Mouse (Mus musculus) testis, adult 2 months (tissue): ENCODE data around the gene Tcte2. TPM values are rescaled to one million over a fixed set of nuclear protein-coding genes. Genes with fewer than 3 reads are reported as not detected.

Experiments used
- H3K27ac ChIP-seq: fragments of 200-500 bp; 2 replicates; pipeline ENCODE4 v1.5.1; 2012; ENCODE audit warnings: low read depth, low read length; ENCODE audit not compliant: control insufficient read depth, insufficient read depth
- H3K27me3 ChIP-seq: fragments of 200-500 bp; 2 replicates; pipeline ENCODE4 v1.6.1; 2012; ENCODE audit warnings: mild to moderate bottlenecking, low read length, moderate library complexity; ENCODE audit not compliant: control insufficient read depth, insufficient read depth
- H3K36me3 ChIP-seq: fragments of 200-500 bp; 2 replicates; pipeline ENCODE4 v1.6.1; 2012; ENCODE audit warnings: mild to moderate bottlenecking, low read length; ENCODE audit not compliant: control insufficient read depth, insufficient read depth
- H3K4me1 ChIP-seq: fragments of 200-500 bp; 2 replicates; pipeline ENCODE4 v1.6.1; 2012; ENCODE audit warnings: low read length; ENCODE audit not compliant: control insufficient read depth, insufficient read depth
- H3K4me3 ChIP-seq: fragments of 200-500 bp; 2 replicates; pipeline ENCODE4 v1.5.1; 2012; ENCODE audit warnings: low read depth, mild to moderate bottlenecking, low read length, moderate library complexity, mixed read lengths; ENCODE audit not compliant: control insufficient read depth
- CTCF ChIP-seq: fragments of 200-500 bp; IDR thresholded peaks from 2 replicates; pipeline ENCODE4 v1.5.1; 2012; ENCODE audit warnings: low read depth, mild to moderate bottlenecking, inconsistent platforms, low read length, moderate library complexity; ENCODE audit not compliant: control insufficient read depth, insufficient read depth, insufficient replicate concordance
- POLR2A ChIP-seq: fragments of 200-500 bp; IDR thresholded peaks from 2 replicates; pipeline ENCODE4 v1.6.1; 2012; ENCODE audit warnings: low read depth, mild to moderate bottlenecking, inconsistent platforms, low read length, moderate library complexity; ENCODE audit not compliant: control insufficient read depth
- polyA plus RNA-seq: library from polyadenylated mRNA; depleted of rRNA; stranded (reverse); fragments of >200 nt; gene quantifications from 2 replicates; pipeline ENCODE4 v1.2.3, GENCODE M21; 2012

The Tcte2 gene
- polyA plus RNA-seq, 1 experiment, result 285 TPM

DNA sequence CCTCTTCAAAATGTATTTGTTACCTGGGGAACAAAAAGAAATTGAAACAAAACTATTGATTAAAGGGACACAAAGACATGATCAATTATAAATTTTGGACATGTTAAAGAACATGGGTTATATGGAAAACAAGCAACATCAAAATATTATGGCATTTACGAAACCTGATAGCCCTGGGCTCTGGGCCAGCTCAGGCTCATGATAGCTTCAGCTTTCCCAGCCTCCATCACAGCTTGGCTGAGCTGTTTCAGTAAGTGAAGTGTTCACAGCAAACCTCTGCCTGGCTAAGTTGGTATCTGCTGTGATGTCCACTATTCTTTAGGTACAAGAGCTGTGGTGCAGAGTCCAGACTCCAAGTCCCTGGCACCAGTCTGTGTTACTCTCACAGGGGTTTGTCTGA, 67.4 kb downstream of the Tcte2 start:
- H3K4me3 ChIP-seq, result no peak overlapping the region
- no peak overlapping the region for H3K27ac ChIP-seq
- TF ChIP-seq CTCF (no peak), POLR2A (no peak)
- H3K36me3 ChIP-seq, result no peaks in the 10 kb centered on the region
- no peaks in the 10 kb centered on the region for H3K27me3 ChIP-seq
- no peaks in the 10 kb centered on the region for H3K4me1 ChIP-seq

DNA sequence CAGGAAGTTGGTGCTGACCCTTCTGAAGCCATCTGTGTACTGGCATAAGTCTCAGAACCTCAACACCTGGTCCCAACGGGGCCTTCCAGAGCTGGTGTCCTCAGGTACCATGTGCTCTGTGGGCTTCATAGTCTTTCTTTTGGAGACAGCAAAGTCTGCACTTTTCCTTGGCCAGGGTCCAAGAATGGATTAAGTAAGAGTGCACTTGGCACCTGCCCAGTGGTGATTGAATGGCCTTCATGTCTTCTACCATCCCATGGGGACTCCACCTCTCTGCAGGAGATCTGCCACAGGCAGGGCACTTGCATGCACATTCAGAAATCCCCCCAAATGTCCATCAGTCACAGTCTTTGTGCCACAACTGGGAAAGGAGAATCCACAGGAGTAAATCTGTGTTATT, 74.0 kb downstream of the Tcte2 start:
- H3K4me3 ChIP-seq, result no peak overlapping the region
- H3K27ac ChIP-seq, result no peak overlapping the region
- no peaks in the 10 kb centered on the region for H3K36me3 ChIP-seq
- TF ChIP-seq POLR2A, result no peak
- no peak for TF ChIP-seq CTCF
- H3K27me3 ChIP-seq, result no peaks in the 10 kb centered on the region
- H3K4me1 ChIP-seq, result no peaks in the 10 kb centered on the region

DNA sequence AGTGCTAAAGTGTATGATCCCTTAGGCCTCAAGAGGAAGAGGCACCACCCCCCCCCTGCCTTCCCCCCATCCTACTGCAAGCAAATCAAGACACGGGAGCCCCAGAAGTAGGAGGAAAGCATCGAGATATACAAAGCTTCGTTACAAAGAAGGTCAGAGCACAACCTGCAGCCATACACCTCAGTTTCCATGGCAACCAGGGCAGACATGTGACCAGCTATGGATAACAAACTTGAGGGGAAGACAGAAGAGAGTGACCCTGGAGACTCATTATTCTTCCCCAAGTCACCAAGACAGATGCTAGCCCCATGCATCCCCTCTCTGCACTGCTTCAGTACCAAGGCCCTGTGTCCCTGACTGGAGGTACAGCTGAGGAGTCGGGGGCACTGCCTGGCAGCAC, 74.5 kb downstream of the Tcte2 start:
- Histone ChIP-seq H3K4me1 (no peaks in the 10 kb centered on the region), H3K4me3 (no peak overlapping the region), H3K27me3 (no peaks in the 10 kb centered on the region), H3K36me3 (no peaks in the 10 kb centered on the region), H3K27ac (no peak overlapping the region)
- TF ChIP-seq POLR2A, result no peak
- no peak for TF ChIP-seq CTCF

DNA sequence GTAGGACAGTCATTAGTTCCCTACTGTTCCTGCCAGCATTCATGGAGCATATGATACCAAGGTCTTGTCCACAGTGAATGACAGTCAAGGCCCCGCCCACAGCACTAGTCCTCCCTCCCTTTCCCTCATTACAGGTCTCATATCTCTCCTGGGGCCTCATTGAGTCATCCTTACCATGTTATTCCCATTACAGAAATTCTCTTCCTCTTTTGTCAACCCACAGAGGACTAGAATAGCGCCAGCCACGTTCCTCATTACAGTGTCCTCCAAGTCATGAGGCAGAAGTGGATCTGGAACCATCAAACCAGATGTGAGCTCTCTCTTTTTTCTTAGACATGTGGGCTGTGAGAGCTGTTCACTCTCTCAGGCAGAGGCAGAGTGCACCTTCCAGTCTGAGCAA, 76.0 kb downstream of the Tcte2 start:
- Histone ChIP-seq H3K27ac (no peak overlapping the region), H3K4me3 (no peak overlapping the region), H3K36me3 (no peaks in the 10 kb centered on the region), H3K27me3 (no peaks in the 10 kb centered on the region), H3K4me1 (no peaks in the 10 kb centered on the region)
- TF ChIP-seq POLR2A (no peak), CTCF (no peak)

DNA sequence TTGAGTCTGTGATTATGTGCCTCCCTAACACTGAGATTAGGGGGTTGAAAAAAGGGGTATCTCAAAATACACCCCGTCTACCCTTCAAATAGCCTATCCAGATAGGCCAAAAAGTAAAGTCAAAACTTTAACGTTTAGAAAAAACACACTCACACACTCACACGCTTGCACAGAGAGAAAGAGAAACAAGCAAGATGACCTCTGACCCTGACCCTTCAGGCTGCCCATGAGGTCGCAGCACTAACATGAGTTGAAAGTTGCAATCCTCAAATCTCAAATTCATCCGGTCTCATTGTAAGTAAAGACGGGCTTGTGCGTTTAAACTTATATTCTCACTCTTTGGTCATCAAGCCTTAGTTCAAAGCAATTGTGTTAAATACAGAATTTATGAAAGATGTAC, 77.4 kb downstream of the Tcte2 start:
- no peak overlapping the region for H3K4me3 ChIP-seq
- no peak for TF ChIP-seq POLR2A
- TF ChIP-seq CTCF, result no peak
- no peak overlapping the region for H3K27ac ChIP-seq
- H3K36me3 ChIP-seq, result no peaks in the 10 kb centered on the region
- no peaks in the 10 kb centered on the region for H3K4me1 ChIP-seq
- no peaks in the 10 kb centered on the region for H3K27me3 ChIP-seq

DNA sequence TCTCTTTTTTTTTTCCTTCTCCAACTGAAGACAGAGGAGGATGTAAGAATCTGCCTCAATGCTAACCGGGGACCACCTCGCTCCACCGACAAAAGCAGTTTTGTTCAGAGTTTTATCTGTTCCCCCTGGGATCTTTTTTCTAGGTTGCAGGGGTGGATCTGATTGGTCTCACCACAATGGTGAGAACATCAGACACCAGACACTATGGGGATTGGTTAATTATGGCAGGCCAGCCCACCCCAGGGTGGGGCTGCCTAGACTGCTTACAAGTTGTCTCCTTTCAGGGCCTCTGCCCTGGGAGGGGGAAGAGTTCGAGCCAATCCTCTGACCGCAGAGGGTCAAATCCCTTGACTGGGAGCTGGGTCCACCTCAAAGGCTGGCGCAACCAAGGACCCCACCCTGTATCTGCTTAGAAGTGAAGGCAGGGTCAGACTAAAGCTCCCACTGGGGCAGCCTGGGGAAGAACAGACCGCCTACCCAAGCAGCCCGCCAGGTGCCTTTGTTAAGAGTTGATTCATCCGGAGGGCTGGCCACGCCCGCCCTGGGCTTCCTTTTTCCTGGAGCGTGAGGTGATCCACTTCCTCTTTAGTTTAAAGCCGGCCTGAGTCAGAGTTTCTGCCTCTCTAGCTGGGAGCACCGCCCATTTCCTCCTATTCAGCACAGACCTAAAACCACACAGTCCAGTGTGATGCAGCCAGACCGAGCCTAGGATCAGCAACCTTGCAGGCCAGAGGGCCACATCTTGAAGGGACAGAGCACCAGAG, 78.0 kb downstream of the Tcte2 start:
- Histone ChIP-seq H3K4me3 (no peak overlapping the region), H3K4me1 (no peaks in the 10 kb centered on the region), H3K27me3 (no peaks in the 10 kb centered on the region), H3K27ac (no peak overlapping the region; the same call in 1 of the 2 replicates), H3K36me3 (no peaks in the 10 kb centered on the region)
- TF ChIP-seq CTCF, result no peak
- no peak for TF ChIP-seq POLR2A

DNA sequence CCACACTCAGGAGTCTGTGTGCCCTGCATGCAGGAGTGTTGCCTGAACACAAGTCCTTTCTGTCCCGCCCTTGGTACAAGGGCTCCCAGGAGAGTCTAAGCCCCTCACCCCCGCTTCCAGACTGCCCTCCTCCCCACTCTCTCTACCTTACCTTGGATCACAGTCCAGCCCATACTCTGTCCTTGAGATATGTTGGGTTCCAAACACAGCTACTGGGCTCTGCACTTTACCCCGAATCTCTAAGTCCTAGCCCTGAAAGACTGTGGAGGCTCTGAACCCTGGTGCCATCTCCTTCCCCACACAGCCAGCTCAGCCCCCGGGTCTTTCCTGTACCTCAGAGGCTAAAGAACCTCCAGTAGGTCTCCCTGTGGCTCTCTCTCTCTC, 78.6 kb downstream of the Tcte2 start:
- TF ChIP-seq POLR2A (no peak), CTCF (no peak)
- Histone ChIP-seq H3K36me3 (no peaks in the 10 kb centered on the region), H3K27ac (no peak overlapping the region), H3K4me3 (no peak overlapping the region), H3K4me1 (no peaks in the 10 kb centered on the region), H3K27me3 (no peaks in the 10 kb centered on the region)

DNA sequence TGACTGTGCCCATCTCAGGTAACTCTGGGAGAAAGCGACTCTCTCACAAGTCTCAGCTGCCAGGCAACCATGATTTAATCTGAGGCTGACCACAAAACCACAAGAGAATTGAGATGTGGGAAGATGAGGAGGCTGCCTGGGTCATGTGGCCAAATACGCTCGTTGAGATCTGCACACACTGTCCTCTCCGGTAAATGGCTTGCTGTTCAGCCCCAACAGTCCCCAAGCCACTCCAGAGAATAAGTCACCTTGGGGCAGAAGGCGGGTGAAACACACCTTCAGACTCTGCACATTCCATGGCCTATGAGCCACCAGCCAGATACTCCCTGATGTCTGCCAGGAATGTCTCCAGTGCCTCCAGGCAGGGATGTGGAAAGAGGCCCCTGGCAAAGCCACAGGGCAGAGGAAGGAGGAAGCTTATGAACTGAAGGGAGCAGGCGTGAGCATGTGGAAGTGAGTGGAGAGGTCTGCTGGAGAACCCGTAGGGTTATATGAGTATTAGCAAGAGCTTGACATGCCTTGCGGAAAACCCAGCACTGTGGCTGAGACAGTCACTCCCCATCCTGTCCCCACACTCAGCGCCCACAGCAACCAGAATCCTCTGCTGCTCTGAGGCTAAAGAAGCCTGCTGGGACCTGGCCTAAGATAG, 79.1 kb downstream of the Tcte2 start:
- no peaks in the 10 kb centered on the region for H3K4me1 ChIP-seq
- H3K27me3 ChIP-seq, result no peaks in the 10 kb centered on the region
- no peaks in the 10 kb centered on the region for H3K36me3 ChIP-seq
- no peak overlapping the region for H3K27ac ChIP-seq
- H3K4me3 ChIP-seq, result no peak overlapping the region
- no peak for TF ChIP-seq POLR2A
- TF ChIP-seq CTCF, result no peak
